Mouse (Mus musculus): ENCODE measurements around the gene Cacna1a. TPM values are rescaled to one million over a fixed set of nuclear protein-coding genes. Genes with fewer than 3 reads are reported as not detected.

The Cacna1a gene
- total RNA-seq, 1 experiment from 2014 or later = not detected

DNA sequence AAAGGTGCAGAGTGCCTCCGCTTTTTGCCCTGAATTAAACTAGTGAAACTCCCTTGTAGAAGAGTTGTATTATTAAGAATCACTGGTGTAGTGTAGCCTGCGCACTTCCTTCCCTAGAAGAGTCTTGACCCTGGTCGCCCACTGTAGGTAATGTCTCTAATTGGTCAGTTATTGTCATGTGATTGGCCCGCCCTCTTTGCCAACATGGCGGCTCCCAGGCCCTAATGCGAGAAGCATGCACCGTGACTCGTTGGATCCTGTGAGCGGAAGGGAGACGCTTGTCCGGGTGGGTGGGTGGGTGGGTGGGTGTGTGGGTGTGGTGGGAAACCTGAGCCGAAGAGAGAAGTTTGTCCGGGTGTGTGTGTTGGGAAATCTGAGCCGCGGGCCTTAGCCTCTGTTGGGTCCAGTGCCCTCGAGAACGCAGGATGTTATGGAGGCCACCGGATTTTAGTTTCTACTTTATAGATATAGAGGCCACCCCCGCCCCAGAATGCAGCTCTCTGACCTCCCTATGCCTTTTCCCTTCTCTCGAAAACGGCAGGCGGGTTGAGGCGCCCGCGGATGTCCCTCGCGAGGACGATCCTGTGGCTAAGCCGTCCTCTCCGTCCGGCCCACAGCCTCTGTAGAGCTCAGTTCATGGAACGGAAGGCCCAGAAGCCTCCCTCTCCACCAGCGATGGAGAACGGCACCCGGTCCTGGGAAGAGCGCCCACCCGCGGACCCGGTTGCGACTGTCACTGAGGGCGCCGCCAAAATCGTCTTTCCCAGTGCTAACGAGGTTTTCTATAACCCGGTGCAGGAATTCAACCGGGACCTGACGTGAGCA is 301.1 kb downstream of the Cacna1a start:
- ATAC-seq (replicated peaks; ENCODE audit: insufficient number of reproducible peaks, low FRiP score, low TSS enrichment, poor library complexity, severe bottlenecking) = peak; percentile 91

Other genes starting within 250 kb of the Cacna1a start
- gene Cc2d1a, start 240.5 kb upstream of the Cacna1a start, total RNA-seq (2017) = 8.7 to 18.5 TPM (median 16.1 TPM) in 3 replicates
- gene 4930432K21Rik, start 240.4 kb upstream of the Cacna1a start, total RNA-seq (2017) = 1.8 to 2.1 TPM in 2 of 3 replicates, not detected in the other
- not detected in 3 replicates for gene Nanos3, start 203.2 kb upstream of the Cacna1a start, total RNA-seq (2017)
- gene Zswim4, start 151.4 kb upstream of the Cacna1a start, total RNA-seq (2017) = 11.8 to 12.1 TPM (median 11.9 TPM) in 3 replicates
- 106 to 180 TPM (median 151 TPM) in 3 replicates for gene D8Ertd738e, start 138.7 kb upstream of the Cacna1a start, total RNA-seq (2017)
- gene Mri1, start 131.1 kb upstream of the Cacna1a start, total RNA-seq (2017) = 7.0 to 21.9 TPM (median 15.6 TPM) in 3 replicates
- 6.4 to 27.2 TPM (median 23.9 TPM) in 3 replicates for gene Ccdc130, start 118.1 kb upstream of the Cacna1a start, total RNA-seq (2017)